Mouse (Mus musculus) adrenal gland, adult 2 months (tissue): Measurements from ENCODE around the gene Gatad1. TPM values are rescaled to one million over a fixed set of nuclear protein-coding genes. Genes with fewer than 3 reads are reported as not detected.
A peak's percentile ranks its signal among the peaks of the same experiment; 100 is the strongest.
"Not testable (repeated sequence)": the region's sequence is repeated elsewhere in the genome, so short reads cannot be mapped to it uniquely, and the experiment has no call there.

Experiments
- DNase-seq: peaks from one replicate; pipeline ENCODE4 v3.0.0; 2021
- long read RNA-seq: library from polyadenylated mRNA; stranded (forward); transcript quantifications from one replicate; pipeline ENCODE4 v2.0.0, GENCODE M21; 2021
- polyA plus RNA-seq: library from polyadenylated mRNA; depleted of rRNA; stranded (reverse); fragments of >200 nt; gene quantifications from 2 replicates; pipeline ENCODE4 v1.2.3, GENCODE M21; 2012; rRNA removed
- total RNA-seq, 2 experiments: library from RNA; stranded (reverse); gene quantifications; 2 replicates each; pipeline ENCODE4 v1.2.3; 2021

The Gatad1 gene
- 100 to 1,000 TPM; 161 to 197 TPM for total RNA-seq
- 93.7 and 114 TPM in 2 replicates for polyA plus RNA-seq
- long read RNA-seq, transcript Gatad1-202 (4 exons, 1,278 nt): minor isoform, 10 of 62 reads
- long read RNA-seq, transcript Gatad1-201 (5 exons, 2,545 nt): major isoform, 38 of 62 reads
- long read RNA-seq, partial matches to known transcripts: 3 of 62 reads
- long read RNA-seq, other reads (novel, unspliced or antisense): 11 of 62 reads

DNA sequence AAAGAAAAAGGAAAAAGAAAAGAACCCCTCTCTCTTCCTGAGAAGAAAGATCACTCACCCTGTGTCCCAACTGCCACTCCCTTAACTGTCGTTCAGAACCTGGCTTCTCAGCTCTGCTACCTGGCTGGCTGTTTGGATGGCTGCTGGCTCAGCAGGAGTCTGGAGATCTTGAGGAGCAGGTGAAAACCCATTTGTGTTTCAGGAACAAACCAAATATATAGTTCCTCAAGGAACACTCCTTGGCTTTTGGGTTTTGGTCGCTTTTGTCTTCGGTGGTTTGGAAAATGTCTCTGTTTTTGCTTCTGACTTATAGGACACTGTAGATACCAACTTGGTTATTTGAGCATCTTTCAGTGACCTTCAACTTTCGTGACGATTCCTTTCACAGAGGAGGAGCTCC, at the start of gene Gatad1:
TSS of gene Gatad1 (minus strand) at position 101 of the 400 bp plus-strand sequence.
- DNase-seq: no peak

DNA sequence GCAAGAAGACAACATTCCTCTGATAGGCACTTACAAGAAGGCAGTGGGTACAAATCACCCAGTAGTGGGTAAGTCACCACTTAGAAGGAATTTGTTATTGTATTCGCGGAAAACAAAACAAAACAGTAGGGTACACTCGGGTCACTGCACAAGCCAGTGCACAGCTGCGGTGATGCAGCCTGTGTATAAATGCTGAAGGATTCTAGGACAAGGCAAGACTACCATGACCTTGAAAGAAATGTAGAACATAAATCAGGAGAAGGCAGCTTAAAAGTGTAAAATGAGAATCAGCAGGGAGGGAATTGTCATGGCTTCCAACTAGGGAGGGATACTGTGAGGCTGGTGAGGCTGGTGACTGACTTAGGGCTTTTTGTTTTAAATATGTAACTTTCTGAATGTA, 45.2 kb upstream of the Gatad1 start:
- DNase-seq: peak; percentile 39

DNA sequence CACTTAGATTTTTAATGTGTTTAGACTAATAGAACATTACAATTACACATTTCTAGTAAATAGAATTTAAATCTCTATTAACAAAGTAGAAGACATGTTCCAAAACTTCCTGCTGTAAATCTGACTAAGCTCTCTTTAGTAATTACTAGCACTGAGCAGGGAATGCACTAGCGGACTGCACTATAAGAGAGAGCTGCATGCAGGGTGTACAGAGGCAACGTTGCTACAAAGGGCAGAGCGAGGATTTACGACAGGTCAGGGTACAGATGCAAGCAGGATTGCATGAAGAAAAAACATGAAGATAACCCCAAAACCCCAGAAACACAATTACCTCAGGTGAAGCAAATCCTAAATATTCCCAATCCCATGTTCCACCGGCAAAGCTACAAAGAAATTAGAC, 43.0 kb upstream of the Gatad1 start:
- DNase-seq: no peak

DNA sequence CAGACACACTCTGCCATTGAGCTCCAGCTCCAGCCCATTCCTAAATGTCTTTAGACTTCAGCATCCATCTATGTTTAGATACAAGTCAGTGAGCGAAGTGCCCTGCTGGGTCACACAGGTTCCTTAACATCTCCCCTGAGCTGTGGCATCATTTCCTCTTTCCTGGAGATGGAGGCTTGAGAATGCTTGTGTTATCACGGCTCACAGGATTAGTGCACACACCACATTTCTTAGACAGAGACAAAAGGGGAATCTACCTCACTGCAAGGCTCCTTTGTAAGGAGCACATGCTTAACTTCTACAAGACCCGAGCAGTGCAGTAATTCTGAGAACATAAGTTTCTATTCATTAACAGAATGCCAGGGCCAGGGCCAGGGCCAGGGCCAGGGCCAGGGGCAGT, 39.0 kb upstream of the Gatad1 start:
- DNase-seq: no peak

DNA sequence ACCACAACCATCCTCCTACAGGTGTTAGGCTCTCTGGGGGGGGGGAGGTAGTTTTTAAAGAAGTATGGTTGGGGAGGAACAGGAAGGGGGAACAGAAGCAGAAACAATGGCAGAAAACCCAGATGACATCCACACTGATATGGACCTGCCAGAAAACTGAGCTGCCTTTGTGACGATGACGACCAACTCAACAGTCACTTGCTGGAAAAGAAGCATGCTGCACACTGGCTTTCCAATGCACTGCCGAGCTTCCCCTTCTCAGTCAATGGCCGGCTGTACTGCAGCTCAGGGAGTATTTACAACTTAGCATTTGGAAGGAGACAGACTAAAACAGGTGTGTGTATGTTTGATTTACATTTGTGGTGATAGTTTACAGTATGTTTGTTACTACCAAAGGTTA, 38.2 kb upstream of the Gatad1 start:
- DNase-seq: no peak

DNA sequence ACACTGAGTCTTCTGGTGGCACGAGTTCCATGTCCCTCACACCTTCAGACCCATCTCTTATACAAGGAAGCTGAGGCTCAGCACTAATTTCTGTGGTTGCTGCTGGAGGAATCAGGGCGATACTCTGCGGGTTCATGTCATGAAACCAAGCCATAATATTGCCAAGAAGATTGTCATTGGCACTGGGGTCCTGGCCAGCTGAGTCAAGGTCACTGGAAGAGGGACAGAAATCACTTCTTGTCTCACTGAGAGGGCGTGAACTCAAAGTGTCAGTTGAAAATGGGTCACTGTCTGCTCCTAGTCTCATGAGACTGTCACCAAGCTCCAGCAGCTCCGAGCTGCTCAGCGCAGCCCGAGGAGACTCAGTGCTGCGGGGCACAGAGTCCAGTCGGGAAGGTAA, 36.0 kb upstream of the Gatad1 start:
- DNase-seq: peak; percentile 57

GRCm38 (mm10) chr5:3691283-3691682, 34.3 kb upstream of the Gatad1 start:
- no peak for DNase-seq

GRCm38 (mm10) chr5:3688298-3688697, 31.3 kb upstream of the Gatad1 start:
- peak; percentile 86 for DNase-seq

GRCm38 (mm10) chr5:3669938-3670554, 13.1 kb upstream of the Gatad1 start:
- DNase-seq: no peak

DNA sequence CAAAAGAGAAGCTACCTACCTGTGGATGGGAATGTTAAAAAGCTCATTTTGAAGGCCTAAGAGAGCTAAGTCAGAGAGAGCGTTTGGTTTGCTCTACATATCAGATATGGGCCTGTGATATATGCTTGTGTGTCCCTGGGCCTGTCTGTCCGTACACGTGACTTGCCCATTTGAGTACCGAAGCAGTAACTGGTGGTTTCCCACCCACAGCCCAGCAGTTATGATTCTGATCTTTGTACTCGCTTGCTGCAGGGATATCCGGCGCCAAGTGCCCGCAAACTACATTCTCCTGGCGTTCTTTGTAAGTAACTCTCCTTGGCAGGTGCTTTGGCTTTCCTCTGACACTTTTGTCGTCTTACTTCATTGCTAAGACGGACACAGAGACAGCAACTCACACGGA, 9.6 kb upstream of the Gatad1 start:
- DNase-seq: no peak

GRCm38 (mm10) chr5:3665225-3665624, 8.2 kb upstream of the Gatad1 start:
- DNase-seq: no peak

DNA sequence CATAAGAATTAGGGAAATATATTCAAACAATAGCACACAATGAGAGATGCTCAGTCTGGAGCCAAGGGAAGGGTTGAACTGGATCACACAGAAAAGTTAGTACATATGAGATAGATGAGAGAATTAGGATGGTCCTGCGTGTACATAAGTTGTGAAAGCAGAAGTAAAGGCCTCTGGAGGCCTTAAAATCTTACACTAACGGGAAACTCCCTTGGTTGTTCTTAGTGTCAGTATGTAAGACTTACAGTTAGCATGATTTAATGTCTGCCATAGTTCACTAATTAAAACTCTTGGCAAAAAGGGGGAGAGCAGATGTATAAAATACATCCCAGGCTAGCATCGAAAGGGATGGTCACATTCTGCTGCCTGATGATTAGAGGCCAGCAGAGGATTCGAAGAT, 3.2 kb downstream of the Gatad1 start:
- no peak for DNase-seq

- DNase-seq: not testable (repeated sequence)
These were observed 3.9 kb downstream of the Gatad1 start for GRCm38 (mm10) chr5:3652903-3653575.

- no peak for DNase-seq
These were observed 5.4 kb downstream of the Gatad1 start for GRCm38 (mm10) chr5:3651621-3652020.

DNA sequence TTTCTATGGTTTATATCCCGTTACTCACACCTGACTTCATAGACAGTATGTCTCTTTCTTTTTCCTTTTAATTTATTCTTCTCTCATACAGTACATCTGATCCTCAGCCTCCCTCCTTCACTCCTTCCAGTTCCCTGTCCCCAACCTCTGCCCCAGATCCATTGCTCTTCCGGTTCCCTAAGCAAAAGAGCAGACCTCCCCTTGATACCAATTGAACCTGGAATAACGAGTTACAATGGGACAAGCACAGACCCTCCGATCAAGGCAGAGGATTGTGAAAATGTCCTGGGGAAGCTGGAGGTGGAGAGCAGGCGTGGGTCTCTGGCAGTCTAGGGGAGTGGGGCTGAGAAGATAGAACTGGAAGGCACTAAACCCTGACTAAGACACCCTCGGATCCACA, 6.1 kb downstream of the Gatad1 start, which contains the start of gene Tmbim7:
TSS of gene Tmbim7 (plus strand) at position 301 of the 400 bp plus-strand sequence.
- DNase-seq: no peak

DNA sequence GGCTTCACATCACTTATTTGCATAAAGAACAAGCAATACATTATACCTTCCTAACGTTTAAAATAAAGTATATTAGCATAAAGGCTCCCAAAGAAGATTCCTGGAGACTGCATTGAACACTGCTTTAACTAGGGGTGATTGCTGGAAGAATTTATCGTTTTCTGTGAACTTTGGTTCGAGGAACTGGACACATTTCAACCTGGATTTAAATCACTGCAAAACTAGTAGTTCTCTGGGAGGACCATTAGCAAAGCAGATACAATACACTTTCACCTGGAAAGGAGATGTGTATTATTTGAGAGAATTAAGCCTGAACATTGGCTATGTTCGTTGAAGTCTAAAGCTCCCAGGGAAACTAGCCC, 8.2 kb downstream of the Gatad1 start:
- DNase-seq: no peak

DNA sequence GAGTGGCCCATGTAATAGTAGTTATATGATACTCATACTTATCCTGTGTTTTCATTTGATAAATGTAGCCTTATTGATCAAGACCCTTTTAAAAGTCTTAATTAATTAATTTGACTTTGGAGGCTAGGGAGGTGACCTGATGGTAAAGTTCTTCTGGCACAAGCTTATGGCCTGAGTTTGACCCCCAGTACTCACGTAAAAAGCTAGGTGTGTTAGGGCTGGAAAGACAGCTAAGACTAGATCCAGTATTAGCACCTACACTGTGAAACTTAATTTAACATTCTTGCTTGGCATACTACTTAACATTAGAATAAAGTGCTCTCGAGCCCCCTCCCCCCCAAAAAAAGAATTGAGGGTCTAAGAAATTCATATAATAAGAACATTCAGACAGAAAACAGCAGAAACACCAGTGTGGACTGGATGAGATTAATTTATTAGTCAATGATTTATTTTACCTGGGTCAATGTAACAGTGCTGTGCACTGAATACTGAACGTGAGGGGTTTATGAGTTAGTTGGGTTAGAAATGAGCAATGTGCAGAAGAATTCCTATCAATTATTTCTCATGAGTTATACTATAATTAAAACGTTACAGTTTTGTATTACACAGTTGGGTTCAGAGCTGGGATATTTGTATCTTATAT, 8.7 kb downstream of the Gatad1 start:
- no peak for DNase-seq

DNA sequence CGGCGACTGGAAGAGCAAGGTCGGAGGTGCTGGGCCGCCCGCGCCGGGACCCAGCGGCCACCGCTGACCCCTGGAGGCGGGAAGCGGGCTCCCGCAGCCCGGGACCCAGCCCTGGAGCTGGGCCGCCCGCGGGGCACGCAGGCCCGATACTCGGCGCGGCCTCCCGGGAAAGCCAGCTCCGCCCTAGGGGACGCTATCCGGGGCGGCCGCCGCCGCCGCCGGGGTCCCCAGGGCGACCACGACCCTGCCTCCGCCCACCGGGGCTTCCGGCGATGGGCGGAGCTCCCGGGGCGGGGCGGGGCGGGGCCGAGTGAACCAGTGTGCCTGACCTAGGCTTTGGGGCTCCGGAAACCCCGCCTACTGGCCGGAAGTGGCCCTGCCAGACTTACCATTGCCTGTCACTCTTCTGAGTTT, 9.3 kb downstream of the Gatad1 start:
- peak; percentile 93 for DNase-seq

DNA sequence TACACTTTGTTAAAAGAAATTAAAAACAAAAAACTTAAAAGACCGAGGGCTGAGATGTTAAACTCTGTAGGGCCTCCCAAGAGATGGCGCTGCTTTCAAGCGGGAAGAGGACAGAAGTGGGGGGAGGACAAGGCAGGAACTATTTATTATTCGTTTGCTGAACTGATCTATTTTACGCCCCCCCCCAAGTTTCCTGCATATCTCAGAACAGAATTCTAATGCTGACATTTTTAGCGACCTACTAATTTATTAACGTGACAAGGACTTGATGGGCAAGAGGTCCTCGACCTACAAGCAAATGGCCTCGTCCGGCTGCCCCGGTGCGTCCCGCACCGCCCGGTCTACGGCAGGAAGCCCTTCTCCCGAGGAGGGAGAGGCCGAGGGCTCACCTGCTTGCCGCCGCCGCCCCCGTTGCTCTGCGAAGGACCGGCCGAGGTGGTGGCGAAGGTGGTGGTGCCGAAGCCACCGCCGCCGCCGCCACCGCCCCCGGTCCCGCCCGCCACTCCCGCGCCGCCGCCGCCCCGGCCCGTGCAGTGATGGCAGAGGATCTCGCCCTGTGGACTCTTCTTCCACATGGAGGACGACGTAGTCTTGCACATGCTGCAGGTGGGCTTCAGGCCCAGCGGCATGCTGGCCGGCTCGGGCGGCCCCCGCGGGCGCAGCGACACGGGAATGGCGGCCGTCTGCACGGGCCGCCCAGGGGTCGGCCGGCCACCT, 9.8 kb downstream of the Gatad1 start:
- DNase-seq: peak; percentile 73

- no peak for DNase-seq
These were observed 10.4 kb downstream of the Gatad1 start for GRCm38 (mm10) chr5:3646539-3646938.

DNA sequence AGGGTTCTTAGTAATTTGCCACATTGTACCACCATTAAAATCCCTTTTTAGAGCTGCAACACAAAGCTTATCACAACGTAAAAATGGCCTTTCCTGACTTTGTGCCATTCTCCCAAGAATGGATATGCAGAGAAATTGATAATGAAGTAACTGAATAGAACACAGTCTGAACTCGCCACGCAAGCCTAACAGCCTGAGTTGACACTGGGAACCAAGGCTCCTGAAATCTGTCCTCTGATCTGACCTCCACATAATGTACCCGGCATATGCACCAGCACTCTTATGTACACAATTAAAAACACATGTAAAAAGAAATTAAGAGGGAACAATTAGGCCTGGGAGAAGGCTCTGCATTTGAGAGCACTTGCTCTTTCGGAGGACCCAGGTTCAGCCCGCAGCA, 11.7 kb downstream of the Gatad1 start:
- no peak for DNase-seq

GRCm38 (mm10) chr5:3644621-3645020, 12.4 kb downstream of the Gatad1 start:
- DNase-seq: peak; percentile 22
